Mouse (Mus musculus) MEL (cell line): ENCODE results near the gene Zfp764.

ENCODE experiments used
- CTCF ChIP-seq, 3 experiments: IDR thresholded peaks in 2 of 3; conservative IDR thresholded peaks in 1 of 3; 2 replicates each; pipeline ENCODE4 v1.5.1; 2011 to 2012; ENCODE audit warnings: low read length in 3 of 3, low read depth in 2 of 3, mild to moderate bottlenecking in 2 of 3, improper control_type of control experiment in 1 of 3, inconsistent platforms in 1 of 3, mixed read lengths in 1 of 3, moderate library complexity in 1 of 3; ENCODE audit not compliant: control insufficient read depth in 1 of 3, insufficient read depth in 1 of 3, poor library complexity in 1 of 3, severe bottlenecking in 1 of 3
- EP300 ChIP-seq, 2 experiments: IDR thresholded peaks; 2 replicates each; pipeline ENCODE4 v1.6.1; 2011; ENCODE audit warnings: improper control_type of control experiment in 2 of 2, low read length in 2 of 2, low read depth in 1 of 2, mild to moderate bottlenecking in 1 of 2
- MXI1 ChIP-seq: IDR thresholded peaks from 2 replicates; pipeline ENCODE4 v1.6.1; 2011; ENCODE audit warnings: mild to moderate bottlenecking, low read depth, low read length, improper control_type of control experiment

DNA sequence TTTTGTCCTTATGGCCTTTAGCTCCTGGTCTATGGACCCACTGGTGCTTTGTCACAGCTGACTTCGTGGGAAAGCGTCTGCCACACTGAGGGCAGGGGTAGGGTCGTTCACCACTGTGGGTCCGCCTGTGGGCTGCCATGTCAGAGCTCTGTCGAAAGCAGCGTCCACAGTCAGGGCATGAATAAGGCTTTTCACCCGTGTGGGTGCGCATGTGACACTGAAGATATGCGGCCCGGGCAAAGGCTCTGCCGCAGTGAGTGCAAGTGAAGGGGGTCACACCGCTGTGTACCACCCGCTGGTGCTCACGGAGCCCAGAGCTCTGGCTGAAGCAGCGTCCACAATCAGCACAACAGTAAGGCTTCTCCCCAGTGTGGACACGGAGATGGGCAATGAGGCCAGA is 15.1 kb downstream of the Zfp764 start:
- no peak for TF ChIP-seq EP300 (IDR thresholded peaks at IDR 0.05; ENCODE audit: low read depth in 1 of 2, low read length in 2 of 2)
- TF ChIP-seq CTCF (IDR thresholded peaks at IDR 0.05 in 2 of 3, conservative IDR thresholded peaks at IDR 0.05 in 1 of 3; ENCODE audit: control insufficient read depth in 1 of 3, insufficient read depth in 1 of 3, low read depth in 2 of 3, low read length in 3 of 3, poor library complexity in 1 of 3, severe bottlenecking in 1 of 3): no peak
- TF ChIP-seq MXI1: no peak
